Mouse (Mus musculus): ENCODE measurements around the gene Wdr82. TPM values are rescaled to one million over a fixed set of nuclear protein-coding genes. Genes with fewer than 3 reads are reported as not detected.

The Wdr82 gene
- total RNA-seq, 1 experiment: 95.8 TPM

DNA sequence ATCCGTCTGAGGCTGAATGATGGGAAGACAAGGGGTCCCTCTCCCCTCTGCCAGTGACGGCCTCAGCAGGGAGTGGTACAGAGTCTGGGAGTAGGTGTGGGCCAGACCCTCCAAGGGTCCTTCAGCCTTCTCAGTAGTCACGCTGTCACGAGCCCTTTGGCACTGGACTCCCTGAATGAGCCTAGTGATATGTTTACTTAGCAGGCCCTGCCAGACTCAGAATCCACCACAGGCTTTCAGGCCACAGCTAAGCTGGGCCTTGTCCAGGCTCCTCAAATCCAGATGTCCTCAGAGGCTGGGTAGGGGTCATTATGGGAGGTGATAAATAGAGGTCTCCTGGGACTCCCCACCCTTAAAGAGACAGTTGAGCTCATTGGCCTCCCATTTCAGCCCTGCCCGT is 37.5 kb downstream of the Wdr82 start:
- in situ Hi-C loops (cut with MboI; ENCODE audit: low sequenced_read_pairs in 2 of 2, unreplicated experiment in 2 of 2): no loop called here
- H3K4me3 ChIP-seq (ENCODE audit: insufficient read depth in 1 of 2, low read depth in 1 of 2, low read length in 2 of 2, poor library complexity in 1 of 2, severe bottlenecking in 1 of 2): no peak overlapping the region
- TF ChIP-seq ZC3H11A (IDR thresholded peaks at IDR 0.05; ENCODE audit: borderline replicate concordance, low read depth, low read length): no peak
- TF ChIP-seq HCFC1 (IDR thresholded peaks at IDR 0.05; ENCODE audit: borderline replicate concordance, insufficient read depth, low read length): no peak
- TF ChIP-seq MAFK (IDR thresholded peaks at IDR 0.05; ENCODE audit: insufficient read depth, low read depth, low read length): no peak
- TF ChIP-seq CHD2 (IDR thresholded peaks at IDR 0.05; ENCODE audit: low read depth, low read length): no peak
- TF ChIP-seq ZNF384 (IDR thresholded peaks at IDR 0.05; ENCODE audit: low read depth, low read length): no peak
- H3K9me3 ChIP-seq (ENCODE audit: control insufficient read depth, insufficient read depth, low read depth, low read length): no peaks in the 10 kb centered on the region
- peaks cover 30% of the 10 kb centered on the region for H3K36me3 ChIP-seq (ENCODE audit: control insufficient read depth, insufficient read depth, low read length, poor library complexity, severe bottlenecking)
- no peak for DNase-seq (ENCODE audit: low read depth, low spot score)
- no peak overlapping the region for H3K27ac ChIP-seq (ENCODE audit: insufficient read depth, low read depth, low read length, poor library complexity, severe bottlenecking)
- no peak overlapping the region for H3K9ac ChIP-seq (ENCODE audit: insufficient read depth, low read depth, low read length, poor library complexity, severe bottlenecking)
- H3K4me1 ChIP-seq (ENCODE audit: control insufficient read depth in 2 of 2, insufficient read depth in 2 of 2, low read length in 2 of 2, poor library complexity in 1 of 2): peaks cover 9 to 37% of the 10 kb centered on the region in 2 experiments; a peak in 3 of 4 replicates

DNA sequence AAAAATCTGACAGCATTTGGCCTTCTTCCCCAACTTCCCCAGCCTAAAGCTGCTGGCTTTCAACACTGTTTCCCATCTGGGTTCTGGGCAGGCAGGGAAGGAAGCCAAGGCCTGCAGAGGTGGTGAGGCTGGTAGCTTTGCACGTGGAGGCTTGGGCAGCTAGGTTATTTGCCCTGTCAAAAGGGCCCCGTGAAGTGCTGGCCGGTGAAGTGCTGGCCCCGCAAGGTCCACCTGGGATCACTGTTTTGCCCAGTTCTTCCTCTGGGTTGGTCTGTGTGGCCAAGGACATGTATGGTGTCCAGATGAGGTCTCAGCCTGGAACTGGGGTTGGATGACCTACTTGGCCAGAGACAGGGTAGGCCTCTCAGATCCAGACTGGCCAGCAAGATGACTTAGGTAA is 39.2 kb downstream of the Wdr82 start:
- DNase-seq (ENCODE audit: low read depth, low spot score): no peak
- Histone ChIP-seq H3K9me3 (ENCODE audit: control insufficient read depth, insufficient read depth, low read depth, low read length) (no peaks in the 10 kb centered on the region), H3K9ac (ENCODE audit: insufficient read depth, low read depth, low read length, poor library complexity, severe bottlenecking) (no peak overlapping the region), H3K4me3 (ENCODE audit: insufficient read depth in 1 of 2, low read depth in 1 of 2, low read length in 2 of 2, poor library complexity in 1 of 2, severe bottlenecking in 1 of 2) (no peak overlapping the region), H3K4me1 (ENCODE audit: control insufficient read depth in 2 of 2, insufficient read depth in 2 of 2, low read length in 2 of 2, poor library complexity in 1 of 2) (peaks cover 9 to 26% of the 10 kb centered on the region in 2 experiments; a peak in 3 of 4 replicates), H3K27ac (ENCODE audit: insufficient read depth, low read depth, low read length, poor library complexity, severe bottlenecking) (peak overlapping the region; percentile 75), H3K36me3 (ENCODE audit: control insufficient read depth, insufficient read depth, low read length, poor library complexity, severe bottlenecking) (peaks cover 41% of the 10 kb centered on the region)
- in situ Hi-C loops (cut with MboI; ENCODE audit: low sequenced_read_pairs in 2 of 2, unreplicated experiment in 2 of 2): no loop called here
- TF ChIP-seq MAFK (IDR thresholded peaks at IDR 0.05; ENCODE audit: insufficient read depth, low read depth, low read length) (no peak), HCFC1 (IDR thresholded peaks at IDR 0.05; ENCODE audit: borderline replicate concordance, insufficient read depth, low read length) (no peak), CHD2 (IDR thresholded peaks at IDR 0.05; ENCODE audit: low read depth, low read length) (no peak), ZNF384 (IDR thresholded peaks at IDR 0.05; ENCODE audit: low read depth, low read length) (no peak)

DNA sequence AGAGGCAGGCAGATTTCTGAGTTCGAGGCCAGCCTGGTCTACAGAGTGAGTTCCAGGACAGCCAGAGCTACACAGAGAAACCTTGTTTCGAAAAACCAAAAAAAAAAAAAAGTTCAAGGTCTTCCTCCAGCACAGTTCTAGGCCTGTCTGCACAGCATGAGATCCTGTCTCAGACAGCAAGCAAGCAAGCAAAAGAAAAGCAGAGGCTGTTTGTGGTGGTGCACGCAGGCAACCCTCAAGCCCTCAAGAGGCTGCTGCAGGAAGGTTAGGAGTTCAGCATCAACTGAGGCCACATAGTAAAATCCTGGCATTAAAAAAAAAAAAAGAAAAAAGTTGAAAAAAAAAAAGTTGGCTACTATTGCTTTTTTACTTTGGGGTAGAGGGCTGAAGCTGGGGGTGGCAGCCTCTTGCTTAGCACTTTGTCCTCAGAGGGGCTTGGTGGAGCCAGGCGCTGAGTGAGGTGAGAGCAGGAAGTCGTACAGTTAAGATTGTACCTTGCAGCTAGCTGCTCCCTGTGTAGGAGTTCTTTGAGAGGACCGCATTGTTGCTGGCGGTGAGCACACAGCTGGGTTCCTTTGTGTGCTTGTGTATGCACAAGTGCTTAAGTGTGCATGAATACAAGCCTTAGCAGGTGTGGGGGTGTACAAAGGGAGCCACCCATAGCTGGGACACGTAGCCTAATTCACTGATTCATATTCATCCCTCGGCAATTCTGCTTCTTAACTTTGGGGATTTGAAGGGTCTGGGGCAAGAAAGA is 40.3 kb downstream of the Wdr82 start:
- TF ChIP-seq MAFK (IDR thresholded peaks at IDR 0.05; ENCODE audit: insufficient read depth, low read depth, low read length) (0 out of 2 replicates have a peak, but pooled peaks have one; percentile 30), ZNF384 (IDR thresholded peaks at IDR 0.05; ENCODE audit: low read depth, low read length) (peak; percentile 69; the same call in 1 of the 2 replicates), HCFC1 (IDR thresholded peaks at IDR 0.05; ENCODE audit: borderline replicate concordance, insufficient read depth, low read length) (no peak)
- no peaks in the 10 kb centered on the region for H3K9me3 ChIP-seq (ENCODE audit: control insufficient read depth, insufficient read depth, low read depth, low read length)
- peak overlapping the region; percentile 78 for H3K9ac ChIP-seq (ENCODE audit: insufficient read depth, low read depth, low read length, poor library complexity, severe bottlenecking)
- peaks cover 44% of the 10 kb centered on the region for H3K36me3 ChIP-seq (ENCODE audit: control insufficient read depth, insufficient read depth, low read length, poor library complexity, severe bottlenecking)
- H3K4me3 ChIP-seq (ENCODE audit: insufficient read depth in 1 of 2, low read depth in 1 of 2, low read length in 2 of 2, poor library complexity in 1 of 2, severe bottlenecking in 1 of 2): peak overlapping the region; percentile 65 to 73
- in situ Hi-C loops (cut with MboI; ENCODE audit: low sequenced_read_pairs in 2 of 2, unreplicated experiment in 2 of 2): no loop called here
- peak; percentile 77 for DNase-seq (ENCODE audit: low read depth, low spot score)
- peaks cover 7 to 20% of the 10 kb centered on the region in 2 experiments; a peak in 3 of 4 replicates for H3K4me1 ChIP-seq (ENCODE audit: control insufficient read depth in 2 of 2, insufficient read depth in 2 of 2, low read length in 2 of 2, poor library complexity in 1 of 2)
- H3K27ac ChIP-seq (ENCODE audit: insufficient read depth, low read depth, low read length, poor library complexity, severe bottlenecking): peak overlapping the region; percentile 97

DNA sequence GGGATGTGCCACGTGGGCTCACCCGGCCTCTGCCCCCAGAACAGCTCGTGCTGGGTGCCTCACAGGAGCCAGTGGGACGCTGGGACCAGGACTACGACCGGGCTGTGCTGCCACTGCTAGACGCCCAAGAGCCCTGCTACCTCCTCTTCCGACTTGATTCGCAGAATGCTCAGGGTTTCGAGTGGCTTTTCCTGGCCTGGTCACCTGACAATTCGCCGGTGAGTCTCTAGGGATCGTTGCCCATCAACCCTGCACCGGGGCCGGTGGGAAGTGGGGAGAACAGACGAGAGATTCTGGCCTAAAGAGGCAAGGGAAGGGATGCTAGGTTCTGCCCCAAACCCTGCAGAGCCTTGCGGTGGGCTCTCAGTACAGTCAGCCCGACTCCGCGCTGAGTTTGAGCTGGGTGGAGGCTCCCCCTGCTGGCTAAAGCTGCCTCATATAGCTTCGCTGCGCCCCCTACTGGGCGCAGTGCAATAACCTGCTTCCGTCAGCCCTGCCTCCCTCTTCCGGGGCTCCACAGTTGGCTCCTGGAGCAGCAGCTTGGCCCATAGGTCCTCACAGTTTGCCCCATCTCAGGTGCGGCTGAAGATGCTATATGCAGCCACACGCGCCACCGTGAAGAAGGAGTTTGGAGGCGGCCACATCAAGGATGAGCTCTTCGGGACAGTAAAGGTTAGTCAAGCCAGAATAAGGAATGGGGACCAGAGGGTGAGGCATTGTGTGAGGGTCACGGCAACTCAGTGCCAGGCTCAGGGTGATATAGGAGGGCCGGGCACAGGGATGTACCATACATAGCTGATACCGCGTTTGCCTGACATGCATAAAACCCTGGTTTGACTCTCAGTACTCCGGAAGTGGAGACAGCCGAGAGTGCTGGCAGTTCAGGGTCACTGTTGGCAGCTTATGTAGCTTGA is 41.2 kb downstream of the Wdr82 start:
- Histone ChIP-seq H3K9me3 (ENCODE audit: control insufficient read depth, insufficient read depth, low read depth, low read length) (no peaks in the 10 kb centered on the region), H3K36me3 (ENCODE audit: control insufficient read depth, insufficient read depth, low read length, poor library complexity, severe bottlenecking) (peaks cover 39% of the 10 kb centered on the region), H3K4me1 (ENCODE audit: control insufficient read depth in 2 of 2, insufficient read depth in 2 of 2, low read length in 2 of 2, poor library complexity in 1 of 2) (peaks cover 7 to 19% of the 10 kb centered on the region in 2 experiments; a peak in 3 of 4 replicates), H3K4me3 (ENCODE audit: insufficient read depth in 1 of 2, low read depth in 1 of 2, low read length in 2 of 2, poor library complexity in 1 of 2, severe bottlenecking in 1 of 2) (peak overlapping the region; percentile 65 to 73), H3K27ac (ENCODE audit: insufficient read depth, low read depth, low read length, poor library complexity, severe bottlenecking) (peak overlapping the region; percentile 97), H3K9ac (ENCODE audit: insufficient read depth, low read depth, low read length, poor library complexity, severe bottlenecking) (peak overlapping the region; percentile 78)
- in situ Hi-C loops (cut with MboI; ENCODE audit: low sequenced_read_pairs in 2 of 2, unreplicated experiment in 2 of 2): no loop called here
- TF ChIP-seq ZC3H11A (IDR thresholded peaks at IDR 0.05; ENCODE audit: borderline replicate concordance, low read depth, low read length) (peak; percentile 37; the same call in 1 of the 2 replicates), MAFK (IDR thresholded peaks at IDR 0.05; ENCODE audit: insufficient read depth, low read depth, low read length) (no peak), ZNF384 (IDR thresholded peaks at IDR 0.05; ENCODE audit: low read depth, low read length) (peak; percentile 81), CHD2 (IDR thresholded peaks at IDR 0.05; ENCODE audit: low read depth, low read length) (no peak), HCFC1 (IDR thresholded peaks at IDR 0.05; ENCODE audit: borderline replicate concordance, insufficient read depth, low read length) (peak; percentile 68)
- peak; percentile 94 for DNase-seq (ENCODE audit: low read depth, low spot score)

All from ES-E14 (cell line).